Mouse (Mus musculus) C2C12 (cell line): Measurements from ENCODE around the gene Pik3cd. TPM values are rescaled to one million over a fixed set of nuclear protein-coding genes. Genes with fewer than 3 reads are reported as not detected.

Experiments
- H3K27me3 ChIP-seq: one replicate; pipeline ENCODE4 v1.6.1; 2011; ENCODE audit not compliant: control insufficient read depth, insufficient read depth, insufficient read length
- H3K36me3 ChIP-seq: one replicate; pipeline ENCODE4 v1.6.1; 2011; ENCODE audit not compliant: control insufficient read depth, insufficient read depth
- H3K4me3 ChIP-seq: one replicate; pipeline ENCODE4 v1.5.1; 2011; ENCODE audit warnings: mild to moderate bottlenecking, control low read depth; ENCODE audit not compliant: poor library complexity, insufficient read depth, severe bottlenecking
- H3K79me2 ChIP-seq: one replicate; pipeline ENCODE4 v1.6.1; 2011; ENCODE audit not compliant: control insufficient read depth, insufficient read depth
- H3K79me3 ChIP-seq: one replicate; pipeline ENCODE4 v1.6.1; 2011; ENCODE audit warnings: low read depth, control low read depth
- H3ac ChIP-seq: one replicate; pipeline ENCODE3; 2011; ENCODE audit warnings: low read depth; ENCODE audit not compliant: control insufficient read depth, insufficient read length
- CEBPB ChIP-seq: IDR thresholded peaks from one replicate; pipeline ENCODE4 v1.6.1; 2011; ENCODE audit warnings: low read depth, mild to moderate bottlenecking, control low read depth, moderate library complexity
- CTCF ChIP-seq: IDR thresholded peaks from one replicate; pipeline ENCODE4 v1.5.1; 2011; ENCODE audit not compliant: control insufficient read depth, insufficient read depth, insufficient read length
- FOSL1 ChIP-seq: IDR thresholded peaks from one replicate; pipeline ENCODE4 v1.8.0; 2011; ENCODE audit warnings: mild to moderate bottlenecking, low read length; ENCODE audit not compliant: poor library complexity, insufficient read depth, severe bottlenecking
- MAX ChIP-seq: IDR thresholded peaks from one replicate; pipeline ENCODE4 v1.6.1; 2011; ENCODE audit warnings: mild to moderate bottlenecking, control low read depth
- MYOD1 ChIP-seq: IDR thresholded peaks from one replicate; pipeline ENCODE4 v1.6.1; 2011; ENCODE audit warnings: low read depth; ENCODE audit not compliant: control insufficient read depth, insufficient read length
- MYOG ChIP-seq: IDR thresholded peaks from one replicate; pipeline ENCODE4 v1.6.1; 2011; ENCODE audit not compliant: control insufficient read depth, insufficient read length; ENCODE audit errors: extremely low read depth
- USF1 ChIP-seq: IDR thresholded peaks from one replicate; pipeline ENCODE4 v1.6.1; 2011; ENCODE audit warnings: low read depth, mild to moderate bottlenecking, control low read depth, moderate library complexity
- polyA plus RNA-seq: library from polyadenylated mRNA; unstranded; fragments of >200 nt; fragmentation: generic; extraction: Trizol; gene quantifications from one replicate; pipeline ENCODE4 v1.2.1, GENCODE M21; 2012; ENCODE audit warnings: missing spikeins

Gene Pik3cd
- polyA plus RNA-seq, 1 experiment, result 1.5 TPM

DNA sequence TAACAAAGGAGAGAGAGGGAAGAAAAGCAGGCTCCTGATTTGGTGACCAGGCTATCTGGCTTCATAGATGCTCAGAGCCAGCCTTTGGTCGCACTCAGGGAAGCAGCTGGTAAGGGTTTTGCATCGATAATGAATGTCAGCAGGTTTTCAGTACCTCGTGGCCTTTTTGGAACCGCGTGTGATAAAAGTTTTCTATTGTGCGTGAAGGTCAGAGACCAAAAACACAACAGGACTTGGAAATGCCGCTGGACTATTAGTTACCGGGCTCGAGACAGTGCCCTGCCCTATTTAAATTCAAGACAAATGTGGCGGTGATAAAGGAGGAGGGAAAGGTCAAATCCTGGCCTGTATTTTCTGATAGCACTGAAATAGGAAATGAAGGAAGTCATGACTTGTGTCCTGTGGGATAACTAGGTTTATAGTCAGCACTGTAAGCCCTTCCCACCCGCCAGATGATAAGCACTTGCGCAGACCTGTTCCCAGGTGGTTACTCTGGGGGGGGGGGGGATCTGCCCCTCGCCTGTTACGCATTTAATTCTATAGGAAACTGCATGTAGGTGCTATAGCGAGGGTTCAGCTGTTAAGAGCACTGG, 95.5 kb downstream of the Pik3cd start:
- H3K36me3 ChIP-seq, result no peaks in the 10 kb centered on the region
- H3ac ChIP-seq, result no peak overlapping the region
- no peaks in the 10 kb centered on the region for H3K27me3 ChIP-seq
- H3K79me3 ChIP-seq, result peaks cover 2% of the 10 kb centered on the region
- H3K4me3 ChIP-seq, result no peak overlapping the region
- no peak for TF ChIP-seq FOSL1
- TF ChIP-seq CEBPB, result no peak
- TF ChIP-seq MAX, result no peak
- TF ChIP-seq MYOD1, result no peak
- no peak for TF ChIP-seq USF1
- TF ChIP-seq MYOG, result no peak
- peaks cover 43% of the 10 kb centered on the region for H3K79me2 ChIP-seq

DNA sequence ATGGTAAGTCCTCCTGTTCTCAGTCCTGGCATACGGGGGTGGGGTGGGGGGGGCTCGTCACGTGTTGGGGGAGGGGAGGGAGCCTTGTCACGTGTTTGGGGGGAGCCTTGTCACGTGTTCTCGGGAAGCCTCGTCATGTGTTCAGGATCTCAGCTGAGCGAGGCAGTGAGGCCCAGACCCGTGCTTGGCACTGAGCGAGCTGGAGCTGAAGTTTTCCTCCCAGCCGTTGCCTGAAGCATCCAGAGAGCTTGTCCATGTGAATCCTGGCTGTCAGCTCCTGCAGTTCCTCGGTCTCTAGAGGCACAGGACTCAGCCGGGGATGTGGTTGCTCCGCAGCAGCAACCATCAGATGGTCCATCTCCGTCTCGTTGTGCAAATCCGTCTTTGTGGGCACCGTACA, 96.3 kb downstream of the Pik3cd start:
- TF ChIP-seq USF1, result no peak
- no peak for TF ChIP-seq CTCF
- TF ChIP-seq MYOD1, result no peak
- no peak for TF ChIP-seq CEBPB
- no peak for TF ChIP-seq FOSL1
- TF ChIP-seq MAX, result no peak
- TF ChIP-seq MYOG, result no peak
- Histone ChIP-seq H3K4me3 (no peak overlapping the region), H3K36me3 (no peaks in the 10 kb centered on the region), H3K79me2 (peaks cover 51% of the 10 kb centered on the region), H3K79me3 (peaks cover 4% of the 10 kb centered on the region), H3ac (no peak overlapping the region), H3K27me3 (no peaks in the 10 kb centered on the region)

- Histone ChIP-seq H3K79me2 (peaks cover 67% of the 10 kb centered on the region), H3K79me3 (peaks cover 12% of the 10 kb centered on the region), H3K4me3 (no peak overlapping the region), H3K27me3 (no peaks in the 10 kb centered on the region), H3K36me3 (no peaks in the 10 kb centered on the region), H3ac (no peak overlapping the region)
- TF ChIP-seq FOSL1 (no peak), USF1 (no peak), CTCF (no peak), MYOD1 (no peak), CEBPB (no peak), MYOG (no peak), MAX (no peak)
These were observed 97.9 kb downstream of the Pik3cd start for GRCm38 (mm10) chr4:149604518-149604917.

GRCm38 (mm10) chr4:149603860-149604259, 98.5 kb downstream of the Pik3cd start:
- no peak overlapping the region for H3ac ChIP-seq
- H3K4me3 ChIP-seq, result no peak overlapping the region
- peaks cover 73% of the 10 kb centered on the region for H3K79me2 ChIP-seq
- H3K27me3 ChIP-seq, result no peaks in the 10 kb centered on the region
- H3K79me3 ChIP-seq, result peaks cover 13% of the 10 kb centered on the region
- H3K36me3 ChIP-seq, result no peaks in the 10 kb centered on the region
- TF ChIP-seq MYOD1 (no peak), MAX (no peak), CTCF (no peak), USF1 (no peak), FOSL1 (no peak), MYOG (no peak), CEBPB (no peak)

DNA sequence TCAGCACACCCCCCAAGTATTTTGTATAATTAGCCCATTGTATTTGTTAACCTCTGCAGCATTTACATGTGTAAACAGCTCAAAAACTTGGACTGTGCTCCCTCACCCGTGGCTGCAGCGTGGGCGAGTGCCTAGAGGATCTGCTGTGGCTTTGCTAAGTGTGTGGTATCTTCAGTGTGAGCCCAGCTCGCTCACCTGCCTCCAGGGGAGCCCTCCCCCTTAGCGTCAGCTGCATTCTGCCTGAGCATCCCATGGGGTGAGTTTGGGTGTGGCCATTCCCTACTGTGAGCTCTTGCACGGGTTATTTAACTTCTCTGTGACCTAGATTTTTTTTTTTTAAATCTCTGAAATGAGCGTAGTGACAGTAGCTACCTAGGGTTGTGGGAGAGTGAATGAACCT, 100.1 kb downstream of the Pik3cd start:
- no peak overlapping the region for H3K4me3 ChIP-seq
- H3K27me3 ChIP-seq, result no peaks in the 10 kb centered on the region
- H3K79me2 ChIP-seq, result peaks cover 79% of the 10 kb centered on the region
- no peak for TF ChIP-seq MYOD1
- TF ChIP-seq MAX, result no peak
- TF ChIP-seq FOSL1, result no peak
- no peak for TF ChIP-seq CTCF
- no peak for TF ChIP-seq USF1
- no peak for TF ChIP-seq CEBPB
- no peak for TF ChIP-seq MYOG
- no peak overlapping the region for H3ac ChIP-seq
- H3K36me3 ChIP-seq, result no peaks in the 10 kb centered on the region
- peaks cover 18% of the 10 kb centered on the region for H3K79me3 ChIP-seq

DNA sequence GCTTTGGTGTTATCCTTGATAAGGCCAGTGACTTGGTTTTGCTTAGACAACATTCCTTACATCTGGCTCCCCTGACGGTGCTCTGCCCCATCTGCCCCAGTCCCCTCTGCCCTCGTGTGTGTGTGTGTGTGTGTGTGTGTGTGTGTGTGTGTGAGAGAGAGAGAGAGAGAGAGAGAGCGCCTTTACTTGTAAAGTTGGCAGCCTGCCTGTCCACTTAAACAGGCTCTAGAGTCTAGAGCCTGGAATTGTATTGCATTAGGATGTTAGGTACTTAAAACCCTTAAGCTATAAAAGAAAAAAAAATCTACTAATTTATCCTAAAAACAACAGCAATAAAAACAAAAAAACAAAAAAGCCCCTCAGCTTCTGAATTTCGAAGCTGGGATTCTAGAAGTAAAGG, 100.9 kb downstream of the Pik3cd start:
- H3K27me3 ChIP-seq, result no peaks in the 10 kb centered on the region
- H3K79me3 ChIP-seq, result peaks cover 18% of the 10 kb centered on the region
- TF ChIP-seq CTCF, result no peak
- no peak for TF ChIP-seq USF1
- no peak for TF ChIP-seq CEBPB
- TF ChIP-seq MAX, result no peak
- no peak for TF ChIP-seq FOSL1
- TF ChIP-seq MYOD1, result no peak
- no peak for TF ChIP-seq MYOG
- H3K79me2 ChIP-seq, result peaks cover 86% of the 10 kb centered on the region
- no peak overlapping the region for H3ac ChIP-seq
- H3K36me3 ChIP-seq, result no peaks in the 10 kb centered on the region
- H3K4me3 ChIP-seq, result no peak overlapping the region
